Mouse (Mus musculus): ENCODE measurements at regions not wholly inside any gene's neighbourhood (a gene's known extent, or its start where the extent isn't known, plus 50 kb on each side); places are given as distances from the start of the nearest gene placed in this dataset.

GRCm38 (mm10) chr3:144039498-144039897, 165.5 kb downstream of the Lmo4 start:
- Histone ChIP-seq H3K4me1 (ENCODE audit: control insufficient read depth, insufficient read depth, low read length) (no peaks in the 10 kb centered on the region), H3K4me3 (ENCODE audit: insufficient read depth, low read length) (no peak overlapping the region), H3K27ac (ENCODE audit: insufficient read depth, low read length) (no peak overlapping the region)
- TF ChIP-seq CTCF (IDR thresholded peaks at IDR 0.05; ENCODE audit: borderline replicate concordance, insufficient read depth, low read length) (no peak), POLR2A (IDR thresholded peaks at IDR 0.05; ENCODE audit: low read depth, low read length) (no peak)

GRCm38 (mm10) chr3:144029611-144030010, 175.4 kb downstream of the Lmo4 start:
- no peak overlapping the region for H3K27ac ChIP-seq (ENCODE audit: insufficient read depth, low read length)
- TF ChIP-seq CTCF (IDR thresholded peaks at IDR 0.05; ENCODE audit: borderline replicate concordance, insufficient read depth, low read length) (no peak), POLR2A (IDR thresholded peaks at IDR 0.05; ENCODE audit: low read depth, low read length) (no peak)

GRCm38 (mm10) chr3:144029121-144029520, 175.9 kb downstream of the Lmo4 start:
- Histone ChIP-seq H3K4me3 (ENCODE audit: insufficient read depth, low read length) (no peak overlapping the region), H3K4me1 (ENCODE audit: control insufficient read depth, insufficient read depth, low read length) (no peaks in the 10 kb centered on the region; the same call in 1 of the 2 replicates)
- TF ChIP-seq CTCF (IDR thresholded peaks at IDR 0.05; ENCODE audit: borderline replicate concordance, insufficient read depth, low read length) = no peak
- TF ChIP-seq POLR2A (IDR thresholded peaks at IDR 0.05; ENCODE audit: low read depth, low read length) = no peak

More at GRCm38 (mm10) chr3:144029611-144030010, 175.4 kb downstream of the Lmo4 start:
- H3K4me3 ChIP-seq (ENCODE audit: insufficient read depth, low read length) = no peak overlapping the region
- H3K4me1 ChIP-seq (ENCODE audit: control insufficient read depth, insufficient read depth, low read length) = no peaks in the 10 kb centered on the region; the same call in 1 of the 2 replicates

GRCm38 (mm10) chr3:144027134-144027980, 177.7 kb downstream of the Lmo4 start:
- Histone ChIP-seq H3K4me3 (ENCODE audit: insufficient read depth, low read length) (no peak overlapping the region), H3K27ac (ENCODE audit: insufficient read depth, low read length) (no peak overlapping the region), H3K4me1 (ENCODE audit: control insufficient read depth, insufficient read depth, low read length) (no peaks in the 10 kb centered on the region; the same call in 1 of the 2 replicates)
- TF ChIP-seq CTCF (IDR thresholded peaks at IDR 0.05; ENCODE audit: borderline replicate concordance, insufficient read depth, low read length) = no peak

More at GRCm38 (mm10) chr3:144029121-144029520, 175.9 kb downstream of the Lmo4 start:
- H3K27ac ChIP-seq (ENCODE audit: insufficient read depth, low read length) = no peak overlapping the region

GRCm38 (mm10) chr3:144025451-144026125, 179.4 kb downstream of the Lmo4 start:
- no peak overlapping the region for H3K27ac ChIP-seq (ENCODE audit: insufficient read depth, low read length)
- H3K4me1 ChIP-seq (ENCODE audit: control insufficient read depth, insufficient read depth, low read length) = no peaks in the 10 kb centered on the region; the same call in 1 of the 2 replicates
- TF ChIP-seq POLR2A (IDR thresholded peaks at IDR 0.05; ENCODE audit: low read depth, low read length) (no peak), CTCF (IDR thresholded peaks at IDR 0.05; ENCODE audit: borderline replicate concordance, insufficient read depth, low read length) (no peak)
- no peak overlapping the region for H3K4me3 ChIP-seq (ENCODE audit: insufficient read depth, low read length)

GRCm38 (mm10) chr3:144024216-144024615, 180.8 kb downstream of the Lmo4 start:
- no peaks in the 10 kb centered on the region; the same call in 1 of the 2 replicates for H3K4me1 ChIP-seq (ENCODE audit: control insufficient read depth, insufficient read depth, low read length)
- H3K27ac ChIP-seq (ENCODE audit: insufficient read depth, low read length) = no peak overlapping the region
- H3K4me3 ChIP-seq (ENCODE audit: insufficient read depth, low read length) = no peak overlapping the region
- no peak for TF ChIP-seq POLR2A (IDR thresholded peaks at IDR 0.05; ENCODE audit: low read depth, low read length)
- TF ChIP-seq CTCF (IDR thresholded peaks at IDR 0.05; ENCODE audit: borderline replicate concordance, insufficient read depth, low read length) = no peak

- H3K4me3 ChIP-seq (ENCODE audit: insufficient read depth, low read length) = no peak overlapping the region
- H3K4me1 ChIP-seq (ENCODE audit: control insufficient read depth, insufficient read depth, low read length) = no peaks in the 10 kb centered on the region; the same call in 1 of the 2 replicates
Observed at GRCm38 (mm10) chr3:144023058-144023457, 182.0 kb downstream of the Lmo4 start.

GRCm38 (mm10) chr3:144021969-144022368, 183.1 kb downstream of the Lmo4 start:
- no peaks in the 10 kb centered on the region; the same call in 1 of the 2 replicates for H3K4me1 ChIP-seq (ENCODE audit: control insufficient read depth, insufficient read depth, low read length)
- no peak overlapping the region for H3K27ac ChIP-seq (ENCODE audit: insufficient read depth, low read length)
- H3K4me3 ChIP-seq (ENCODE audit: insufficient read depth, low read length) = no peak overlapping the region
- TF ChIP-seq POLR2A (IDR thresholded peaks at IDR 0.05; ENCODE audit: low read depth, low read length) (no peak), CTCF (IDR thresholded peaks at IDR 0.05; ENCODE audit: borderline replicate concordance, insufficient read depth, low read length) (no peak)

More at GRCm38 (mm10) chr3:144023058-144023457, 182.0 kb downstream of the Lmo4 start:
- TF ChIP-seq POLR2A (IDR thresholded peaks at IDR 0.05; ENCODE audit: low read depth, low read length) (no peak), CTCF (IDR thresholded peaks at IDR 0.05; ENCODE audit: borderline replicate concordance, insufficient read depth, low read length) (no peak)
- H3K27ac ChIP-seq (ENCODE audit: insufficient read depth, low read length) = no peak overlapping the region

- H3K4me3 ChIP-seq (ENCODE audit: insufficient read depth, low read length) = no peak overlapping the region
- no peak overlapping the region for H3K27ac ChIP-seq (ENCODE audit: insufficient read depth, low read length)
- no peaks in the 10 kb centered on the region; the same call in 1 of the 2 replicates for H3K4me1 ChIP-seq (ENCODE audit: control insufficient read depth, insufficient read depth, low read length)
- TF ChIP-seq CTCF (IDR thresholded peaks at IDR 0.05; ENCODE audit: borderline replicate concordance, insufficient read depth, low read length) (no peak), POLR2A (IDR thresholded peaks at IDR 0.05; ENCODE audit: low read depth, low read length) (no peak)
Observed at GRCm38 (mm10) chr3:144020189-144020940, 184.7 kb downstream of the Lmo4 start.
